Mouse (Mus musculus) intestine, embryonic 15.5 days (tissue): ENCODE data around the gene Gm26558. TPM values are rescaled to one million over a fixed set of nuclear protein-coding genes. Genes with fewer than 3 reads are reported as not detected.

Source experiments
- ATAC-seq: fragments of 200-750 bp; cut with Nextera tagmentation; 2 replicates; pipeline ENCODE4 v1.8.0; 2017; ENCODE audit warnings: moderate TSS enrichment, moderate library complexity
- H3K27ac ChIP-seq: fragments of 300-500 bp; sonication (generic); 2 replicates; pipeline ENCODE4 v1.5.1; 2015; ENCODE audit warnings: mild to moderate bottlenecking, inconsistent platforms
- H3K27me3 ChIP-seq: fragments of 300-500 bp; sonication (generic); replicated peaks from 2 replicates; pipeline ENCODE4 v1.6.1; 2015; ENCODE audit warnings: inconsistent platforms
- H3K36me3 ChIP-seq: fragments of 300-500 bp; sonication (generic); 2 replicates; pipeline ENCODE4 v1.6.1; 2015; ENCODE audit warnings: inconsistent platforms
- H3K4me1 ChIP-seq: fragments of 300-500 bp; sonication (generic); replicated peaks from 2 replicates; pipeline ENCODE4 v1.6.1; 2015; ENCODE audit warnings: inconsistent platforms
- H3K4me2 ChIP-seq: fragments of 300-500 bp; sonication (generic); replicated peaks from 2 replicates; pipeline ENCODE4 v1.6.1; 2015; ENCODE audit warnings: mild to moderate bottlenecking, inconsistent platforms
- H3K4me3 ChIP-seq: fragments of 300-500 bp; sonication (generic); replicated peaks from 2 replicates; pipeline ENCODE4 v1.5.1; 2015; ENCODE audit warnings: inconsistent platforms
- H3K9ac ChIP-seq: fragments of 300-500 bp; sonication (generic); 2 replicates; pipeline ENCODE4 v1.6.1; 2015; ENCODE audit warnings: inconsistent platforms
- H3K9me3 ChIP-seq: fragments of 300-500 bp; sonication (generic); 2 replicates; pipeline ENCODE4 v1.6.1; 2016; ENCODE audit warnings: inconsistent platforms
- WGBS: fragments of 180-500 bp; shearing (Covaris S2); methylation state at CpG from one replicate; pipeline ENCODE4 v1.1.7; 2015; 5-methylcytosine and 5-hydroxymethylcytosine counted together
- polyA plus RNA-seq: library from polyadenylated mRNA; unstranded; fragments of >200 nt; fragmentation: Nextera tagmentation; extraction: Ambion mirVana; gene quantifications from 2 replicates; pipeline ENCODE4 v1.2.1, GENCODE M21; 2015

Gm26558 gene
- polyA plus RNA-seq, 1 experiment from 2014 or later = 4.1 TPM

DNA sequence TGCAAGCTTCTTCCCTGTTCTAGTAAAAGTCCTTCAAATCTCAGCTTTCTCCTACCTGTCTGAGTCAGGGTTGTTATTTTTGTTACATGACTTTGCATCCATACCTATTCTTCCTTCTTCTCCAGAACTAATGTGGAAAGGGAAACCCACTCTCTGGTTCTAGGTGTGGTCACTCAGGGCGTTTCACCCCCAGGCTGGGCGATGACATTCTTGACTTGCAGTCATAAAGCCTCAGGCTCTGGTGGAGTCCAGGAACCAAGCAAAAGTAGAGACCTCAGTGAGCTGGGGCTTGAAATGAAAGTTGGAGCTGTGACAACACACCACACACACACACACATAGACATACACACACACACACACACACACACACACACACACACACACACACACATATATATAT, 45.8 kb downstream of the Gm26558 start:
- no peak overlapping the region for H3K4me2 ChIP-seq
- no peak for ATAC-seq
- no peak overlapping the region for H3K4me3 ChIP-seq
- no peaks in the 10 kb centered on the region for H3K36me3 ChIP-seq
- no peaks in the 10 kb centered on the region for H3K4me1 ChIP-seq
- no peak overlapping the region for H3K9ac ChIP-seq
- H3K27ac ChIP-seq = no peak overlapping the region
- no peaks in the 10 kb centered on the region for H3K9me3 ChIP-seq
- H3K27me3 ChIP-seq = no peaks in the 10 kb centered on the region
- WGBS = 72% methylated on average over 2 of the region's 2 CpGs

- no peak overlapping the region for H3K4me2 ChIP-seq
- H3K36me3 ChIP-seq = no peaks in the 10 kb centered on the region
- H3K27me3 ChIP-seq = no peaks in the 10 kb centered on the region
- no peaks in the 10 kb centered on the region for H3K9me3 ChIP-seq
- H3K4me1 ChIP-seq = no peaks in the 10 kb centered on the region
- H3K9ac ChIP-seq = no peak overlapping the region
- H3K4me3 ChIP-seq = no peak overlapping the region
- no peak for ATAC-seq
- H3K27ac ChIP-seq = no peak overlapping the region
- 90% methylated on average over 7 of the region's 7 CpGs for WGBS
Observed at GRCm38 (mm10) chr2:70614745-70615351, 47.1 kb downstream of the Gm26558 start.

Other genes with a start within 250 kb of the Gm26558 start
- gene Sp5, start 187.2 kb downstream of the Gm26558 start, polyA plus RNA-seq = 0.58 TPM in 2 replicates
- gene Erich2, start 153.3 kb downstream of the Gm26558 start, polyA plus RNA-seq = 0.88 and 1.5 TPM in 2 replicates
- 0.16 and 0.49 TPM in 2 replicates for gene Gad1, start 109.0 kb downstream of the Gm26558 start, polyA plus RNA-seq
- 163 and 172 TPM in 2 replicates for gene Gorasp2, start 532 bp downstream of the Gm26558 start, polyA plus RNA-seq
- 36.4 and 45.7 TPM in 2 replicates for gene Tlk1, start 163.6 kb upstream of the Gm26558 start, polyA plus RNA-seq